Mouse (Mus musculus) lung, postnatal 0 days (tissue): Measurements from ENCODE around the gene Ncbp3.

Source experiments
- CTCF ChIP-seq: IDR thresholded peaks from 2 replicates; pipeline ENCODE4 v1.5.1; 2016; ENCODE audit warnings: antibody characterized with exemption, mild to moderate bottlenecking
- EP300 ChIP-seq: IDR thresholded peaks from 2 replicates; pipeline ENCODE4 v1.6.1; 2016; ENCODE audit warnings: antibody characterized with exemption, mild to moderate bottlenecking, control low read depth

GRCm38 (mm10) chr11:73090283-73090682 lies 42.7 kb downstream of the Ncbp3 start, which contains the start of gene Itgae:
- TF ChIP-seq CTCF (no peak), EP300 (no peak)
